Mouse (Mus musculus) E14TG2a.4 (cell line): Measurements from ENCODE around the gene Fastk.

ENCODE experiments used
- CTCF ChIP-seq: conservative IDR thresholded peaks from 2 replicates; pipeline ENCODE4 v1.5.1; 2014; ENCODE audit warnings: low read length
- POU5F1 ChIP-seq: IDR thresholded peaks from 2 replicates; pipeline ENCODE4 v1.6.1; 2014; ENCODE audit warnings: low read length, borderline replicate concordance

GRCm38 (mm10) chr5:24452691-24453233 is 7.7 kb upstream of the Fastk start:
- TF ChIP-seq CTCF (no peak), POU5F1 (no peak)
